Mouse (Mus musculus) embryonic facial prominence, embryonic 12.5 days (tissue): ENCODE data around the gene Pgp. TPM values are rescaled to one million over a fixed set of nuclear protein-coding genes. Genes with fewer than 3 reads are reported as not detected.

Experiments
- ATAC-seq: fragments of 200-750 bp; cut with Nextera tagmentation; 2 replicates; pipeline ENCODE4 v1.8.0; 2017; ENCODE audit not compliant: insufficient number of reproducible peaks, insufficient read depth, low FRiP score, low TSS enrichment
- H3K27ac ChIP-seq: fragments of 300-500 bp; sonication (generic); 2 replicates; pipeline ENCODE4 v1.5.1; 2016; ENCODE audit warnings: mild to moderate bottlenecking
- H3K27me3 ChIP-seq: fragments of 300-500 bp; sonication (generic); 2 replicates; pipeline ENCODE4 v1.6.1; 2016; ENCODE audit warnings: mild to moderate bottlenecking, moderate library complexity
- H3K36me3 ChIP-seq: fragments of 300-500 bp; sonication (generic); 2 replicates; pipeline ENCODE4 v1.6.1; 2016; ENCODE audit warnings: mild to moderate bottlenecking
- H3K4me1 ChIP-seq: fragments of 300-500 bp; sonication (generic); 2 replicates; pipeline ENCODE4 v1.6.1; 2016
- H3K4me2 ChIP-seq: fragments of 300-500 bp; sonication (generic); replicated peaks from 2 replicates; pipeline ENCODE4 v1.6.1; 2016; ENCODE audit warnings: mild to moderate bottlenecking, moderate library complexity
- H3K4me3 ChIP-seq: fragments of 300-500 bp; sonication (generic); 2 replicates; pipeline ENCODE4 v1.5.1; 2016; ENCODE audit warnings: mild to moderate bottlenecking
- H3K9ac ChIP-seq: fragments of 300-500 bp; sonication (generic); 2 replicates; pipeline ENCODE4 v1.6.1; 2016; ENCODE audit warnings: mild to moderate bottlenecking, moderate library complexity
- H3K9me3 ChIP-seq: fragments of 300-500 bp; sonication (generic); 2 replicates; pipeline ENCODE4 v1.6.1; 2016; ENCODE audit warnings: mild to moderate bottlenecking, moderate library complexity
- WGBS: fragments of 180-500 bp; shearing (Covaris S2); methylation state at CpG from one replicate; pipeline ENCODE4 v1.1.7; 2016; 5-methylcytosine and 5-hydroxymethylcytosine counted together
- polyA plus RNA-seq: library from polyadenylated mRNA; unstranded; fragments of >200 nt; fragmentation: Nextera tagmentation; extraction: Ambion mirVana; gene quantifications from 2 replicates; pipeline ENCODE4 v1.2.1, GENCODE M21; 2016

The Pgp gene
- polyA plus RNA-seq, 1 experiment from 2014 or later, result 52.3 TPM

DNA sequence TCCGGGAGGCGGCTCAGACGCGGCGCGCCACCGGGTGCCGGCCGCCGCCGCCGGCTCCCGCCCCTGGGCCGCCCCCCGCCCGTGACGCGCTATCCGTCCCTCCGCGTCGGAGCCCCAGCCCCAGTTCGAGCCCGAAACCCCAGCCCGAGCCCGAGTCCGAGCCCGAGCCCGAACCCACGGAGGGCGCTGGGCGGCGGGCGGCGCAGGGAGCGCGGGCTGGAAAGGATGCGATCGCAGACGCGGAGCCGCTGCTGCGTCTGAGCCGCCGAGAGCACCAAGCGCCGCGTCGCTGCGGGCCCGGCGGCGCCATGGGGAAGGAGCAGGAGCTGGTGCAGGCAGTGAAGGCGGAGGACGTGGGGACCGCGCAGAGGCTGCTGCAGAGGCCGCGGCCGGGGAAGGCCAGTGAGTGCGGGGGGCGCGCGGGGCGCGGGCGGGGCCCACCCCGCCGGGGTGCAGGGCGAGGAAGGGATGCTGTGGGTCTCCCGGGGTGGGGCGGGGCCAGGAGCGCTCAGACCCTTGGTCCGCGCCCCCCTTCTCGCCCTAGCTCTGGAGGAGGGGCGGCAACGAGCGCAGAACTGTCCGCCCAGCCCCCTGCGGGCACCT lies 18.6 kb downstream of the Pgp start:
- peak overlapping the region; percentile 61 for H3K4me3 ChIP-seq
- H3K27me3 ChIP-seq, result peaks cover 37% of the 10 kb centered on the region
- peaks cover 10% of the 10 kb centered on the region for H3K4me1 ChIP-seq
- H3K36me3 ChIP-seq, result no peaks in the 10 kb centered on the region
- peak overlapping the region; percentile 73 for H3K9ac ChIP-seq
- ATAC-seq, result peak; percentile 49
- H3K9me3 ChIP-seq, result no peaks in the 10 kb centered on the region
- under 1% methylated on average over 67 of the region's 81 CpGs for WGBS
- H3K27ac ChIP-seq, result peak overlapping the region; percentile 43
- H3K4me2 ChIP-seq, result peak overlapping the region; percentile 98

DNA sequence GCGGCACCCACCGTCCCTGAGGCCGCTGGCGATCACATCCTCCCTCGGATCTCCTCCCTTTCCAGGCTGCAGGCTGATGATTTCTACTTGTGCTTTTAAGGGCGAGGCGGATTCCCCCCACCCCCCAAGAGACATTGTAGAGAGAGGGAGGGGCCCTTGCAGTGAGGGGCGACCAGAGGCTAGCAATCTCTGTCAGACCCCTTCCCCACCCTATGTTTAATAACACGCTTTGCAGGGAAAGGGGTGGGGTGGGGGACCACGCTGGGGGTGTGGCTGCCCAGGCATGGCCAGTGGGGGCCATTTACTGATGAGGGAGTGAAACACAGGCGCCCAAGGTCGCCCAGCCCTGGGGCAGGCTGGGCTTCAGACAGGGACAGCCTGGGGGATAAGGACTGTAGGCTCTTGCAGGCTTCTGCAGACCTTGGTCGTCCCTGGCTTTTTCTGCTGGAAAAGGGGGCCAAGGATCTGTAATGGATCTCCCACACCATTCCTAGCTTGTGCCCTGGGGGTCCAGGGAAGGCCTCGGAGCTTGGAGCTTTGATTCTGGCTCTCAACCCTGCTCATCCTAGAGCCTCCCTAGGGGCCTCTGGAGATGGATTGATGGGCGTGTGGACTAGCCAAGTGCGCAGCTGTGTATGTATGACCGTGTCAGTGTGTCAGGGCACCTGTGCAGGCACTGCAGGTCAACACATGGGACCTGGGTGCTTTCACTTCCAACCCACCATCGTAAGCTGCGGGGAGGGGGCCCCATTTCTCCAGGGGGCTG lies 19.3 kb downstream of the Pgp start:
- Histone ChIP-seq H3K4me3 (peak overlapping the region; percentile 61), H3K4me2 (peak overlapping the region; percentile 98), H3K9ac (peak overlapping the region; percentile 73), H3K27me3 (peaks cover 37% of the 10 kb centered on the region), H3K4me1 (peaks cover 10% of the 10 kb centered on the region), H3K36me3 (no peaks in the 10 kb centered on the region), H3K9me3 (no peaks in the 10 kb centered on the region), H3K27ac (0 out of 2 replicates have a peak overlapping the region, but pooled peaks have one; percentile 43)
- peak; percentile 55 for ATAC-seq
- 21% methylated on average over 19 of the region's 19 CpGs for WGBS

DNA sequence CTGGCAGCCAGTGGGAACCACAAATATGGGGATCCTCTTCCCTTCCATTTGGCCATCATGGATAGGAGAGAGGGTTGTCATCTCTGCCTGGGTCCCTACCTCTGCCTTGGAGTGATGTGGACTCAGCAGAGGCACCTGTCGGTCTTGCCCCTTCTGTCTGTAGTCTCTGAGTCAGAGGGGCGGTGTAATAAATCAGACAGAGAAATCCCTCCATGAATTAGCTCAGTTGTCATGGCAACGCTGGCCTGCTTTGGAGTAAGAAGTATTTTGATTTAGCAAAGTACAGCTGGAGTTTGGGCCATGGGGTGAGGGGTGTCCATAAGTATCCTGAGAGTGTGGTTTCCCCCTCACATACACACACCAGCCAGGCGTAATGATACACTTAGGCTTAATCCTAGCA lies 20.2 kb downstream of the Pgp start:
- Histone ChIP-seq H3K4me2 (no peak overlapping the region), H3K9me3 (no peaks in the 10 kb centered on the region), H3K4me1 (peaks cover 8% of the 10 kb centered on the region), H3K27me3 (peaks cover 37% of the 10 kb centered on the region), H3K36me3 (no peaks in the 10 kb centered on the region), H3K27ac (no peak overlapping the region), H3K9ac (no peak overlapping the region), H3K4me3 (no peak overlapping the region)
- ATAC-seq, result no peak
- WGBS, result 76% methylated on average over 4 of the region's 4 CpGs

DNA sequence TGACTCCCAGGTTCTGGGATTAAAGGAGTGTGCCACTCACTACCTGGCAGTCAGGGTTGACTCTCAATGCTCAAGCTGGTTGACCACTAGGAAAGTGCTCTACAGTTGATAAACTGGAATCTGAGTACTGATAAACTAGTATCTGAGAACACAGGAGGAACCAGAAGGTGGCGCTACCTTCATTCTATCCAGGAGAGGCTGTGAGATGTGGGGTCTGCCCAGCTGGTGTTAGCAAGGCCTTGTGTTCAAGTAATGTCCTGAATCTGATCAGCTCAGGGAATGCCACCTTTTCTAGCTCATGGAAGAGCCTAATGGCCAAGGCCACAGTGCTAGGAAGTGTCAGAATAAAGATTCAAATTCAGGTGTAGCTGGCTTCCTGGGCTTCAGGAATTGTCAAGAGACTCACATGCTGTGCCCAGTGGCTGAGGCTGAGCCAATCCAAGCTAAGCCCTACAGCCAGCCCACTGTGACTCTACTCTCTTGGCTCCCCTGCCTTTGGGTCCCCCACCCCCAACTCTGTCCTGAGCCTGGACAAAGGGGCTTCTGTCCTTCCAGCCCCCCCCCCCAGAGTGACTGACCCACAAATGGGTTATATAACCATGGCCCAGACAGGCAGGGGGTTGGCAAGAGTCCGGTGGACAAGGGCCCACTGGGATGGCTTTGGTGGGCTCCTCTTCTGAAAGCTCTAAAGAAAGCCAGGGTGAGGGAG lies 24.6 kb downstream of the Pgp start:
- ATAC-seq, result no peak
- Histone ChIP-seq H3K9me3 (no peaks in the 10 kb centered on the region), H3K4me3 (no peak overlapping the region), H3K4me2 (no peak overlapping the region), H3K4me1 (0 out of 2 replicates have a peak, but pooled peaks cover under 1% of the 10 kb centered on the region), H3K9ac (no peak overlapping the region), H3K27ac (no peak overlapping the region), H3K27me3 (peaks cover 8% of the 10 kb centered on the region), H3K36me3 (no peaks in the 10 kb centered on the region; the same call in 1 of the 2 replicates)
- 28% methylated on average over 2 of the region's 2 CpGs for WGBS

DNA sequence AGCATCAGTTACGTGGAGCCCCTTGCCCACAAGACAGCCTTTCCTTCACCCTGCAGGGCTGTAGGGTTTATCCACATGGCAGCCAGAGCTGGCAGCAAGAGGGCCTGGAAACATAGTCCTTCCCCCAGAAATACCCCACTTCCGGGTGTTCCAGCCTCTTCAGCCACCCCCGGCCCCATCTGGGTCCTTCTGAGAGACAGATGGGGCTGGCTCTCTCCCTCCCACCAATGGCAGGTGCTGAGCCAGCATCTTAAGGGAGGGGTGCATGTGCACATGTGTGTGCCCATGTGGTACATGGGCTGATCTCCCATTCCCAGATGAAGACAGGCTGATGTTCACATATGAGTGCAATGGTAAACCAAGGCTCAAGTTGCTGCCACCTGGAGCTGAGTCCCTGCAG lies 25.3 kb downstream of the Pgp start:
- no peaks in the 10 kb centered on the region for H3K4me1 ChIP-seq
- H3K9ac ChIP-seq, result no peak overlapping the region
- no peak overlapping the region for H3K4me2 ChIP-seq
- H3K27me3 ChIP-seq, result 0 out of 2 replicates have a peak, but pooled peaks cover 2% of the 10 kb centered on the region
- 80% methylated on average over 3 of the region's 3 CpGs for WGBS
- H3K4me3 ChIP-seq, result no peak overlapping the region
- no peak for ATAC-seq
- H3K9me3 ChIP-seq, result no peaks in the 10 kb centered on the region
- H3K36me3 ChIP-seq, result no peaks in the 10 kb centered on the region; the same call in none of the 2 replicates
- no peak overlapping the region for H3K27ac ChIP-seq

DNA sequence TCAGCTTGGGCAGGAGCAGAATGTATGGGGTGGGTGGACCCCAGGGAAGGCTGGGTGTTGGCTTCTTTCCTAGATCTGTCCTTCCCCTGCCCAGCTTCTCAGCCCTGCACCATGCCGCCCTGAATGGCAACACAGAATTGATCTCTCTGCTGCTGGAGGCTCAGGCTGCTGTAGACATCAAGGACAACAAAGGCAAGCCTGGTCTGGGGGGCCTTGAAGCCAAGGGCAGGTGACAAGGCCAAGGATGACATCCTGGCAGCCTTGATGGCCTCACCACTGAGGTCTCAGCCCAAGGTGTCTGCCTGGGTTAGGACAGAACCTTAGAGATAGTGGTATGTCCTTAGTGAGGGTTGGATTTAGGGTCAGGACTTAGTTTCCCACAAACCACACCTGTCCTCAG lies 25.8 kb downstream of the Pgp start:
- H3K27me3 ChIP-seq, result no peaks in the 10 kb centered on the region
- no peaks in the 10 kb centered on the region for H3K9me3 ChIP-seq
- ATAC-seq, result no peak
- H3K9ac ChIP-seq, result no peak overlapping the region
- H3K4me2 ChIP-seq, result no peak overlapping the region
- H3K4me3 ChIP-seq, result no peak overlapping the region
- no peaks in the 10 kb centered on the region for H3K4me1 ChIP-seq
- WGBS, result 87% methylated on average over 1 of the region's 1 CpGs
- H3K27ac ChIP-seq, result no peak overlapping the region
- H3K36me3 ChIP-seq, result no peaks in the 10 kb centered on the region; the same call in none of the 2 replicates

DNA sequence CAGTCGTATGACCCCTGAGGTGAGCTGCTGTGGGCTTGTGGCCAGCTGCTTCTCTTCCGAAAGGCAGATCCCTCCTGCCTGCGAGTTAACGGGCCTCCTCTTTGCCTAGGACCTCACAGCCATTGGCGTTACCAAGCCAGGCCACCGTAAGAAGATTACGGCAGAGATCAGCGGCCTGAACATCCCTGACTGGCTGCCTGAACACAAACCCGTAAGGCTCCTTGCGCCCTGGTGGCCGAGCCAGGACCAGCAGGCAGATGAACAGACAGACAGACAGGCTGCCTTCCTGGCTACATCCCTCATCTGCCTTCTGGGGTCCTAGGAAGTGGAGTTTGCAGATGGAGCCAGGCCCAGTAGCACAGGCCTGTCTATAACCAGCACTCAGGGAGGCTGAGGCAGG lies 32.0 kb downstream of the Pgp start:
- H3K4me1 ChIP-seq, result peaks cover 11% of the 10 kb centered on the region
- no peak for ATAC-seq
- H3K36me3 ChIP-seq, result peaks cover 19% of the 10 kb centered on the region
- H3K9ac ChIP-seq, result no peak overlapping the region
- no peak overlapping the region for H3K27ac ChIP-seq
- H3K4me2 ChIP-seq, result no peak overlapping the region
- H3K27me3 ChIP-seq, result peaks cover 5% of the 10 kb centered on the region; the same call in 1 of the 2 replicates
- no peaks in the 10 kb centered on the region for H3K9me3 ChIP-seq
- 41% methylated on average over 11 of the region's 11 CpGs for whole genome bisulfite sequencing
- H3K4me3 ChIP-seq, result no peak overlapping the region

DNA sequence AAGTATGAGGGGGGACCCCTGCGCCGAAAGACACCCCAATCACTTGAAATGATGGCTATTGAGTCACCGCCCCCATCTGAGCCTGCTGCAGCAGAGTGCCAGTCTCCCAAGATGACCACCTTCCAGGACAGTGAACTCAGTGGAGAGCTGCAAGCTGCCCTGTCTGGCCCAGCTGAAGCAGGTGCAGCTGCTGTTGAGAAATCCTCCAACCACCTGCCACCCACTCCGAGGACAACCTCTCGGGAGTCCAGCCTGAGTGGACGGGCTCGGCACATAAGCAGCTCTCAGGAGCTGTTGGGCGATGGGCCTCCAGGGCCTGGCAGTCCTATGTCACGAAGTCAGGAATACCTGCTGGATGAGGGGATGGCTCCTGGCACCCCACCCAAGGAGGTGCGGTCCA lies 33.9 kb downstream of the Pgp start:
- Histone ChIP-seq H3K4me2 (no peak overlapping the region), H3K27ac (no peak overlapping the region), H3K4me3 (no peak overlapping the region), H3K4me1 (peaks cover 13% of the 10 kb centered on the region), H3K9ac (no peak overlapping the region), H3K27me3 (peaks cover 7% of the 10 kb centered on the region; the same call in 1 of the 2 replicates), H3K36me3 (peaks cover 38% of the 10 kb centered on the region), H3K9me3 (no peaks in the 10 kb centered on the region)
- no peak for ATAC-seq
- WGBS, result 89% methylated on average over 10 of the region's 10 CpGs

DNA sequence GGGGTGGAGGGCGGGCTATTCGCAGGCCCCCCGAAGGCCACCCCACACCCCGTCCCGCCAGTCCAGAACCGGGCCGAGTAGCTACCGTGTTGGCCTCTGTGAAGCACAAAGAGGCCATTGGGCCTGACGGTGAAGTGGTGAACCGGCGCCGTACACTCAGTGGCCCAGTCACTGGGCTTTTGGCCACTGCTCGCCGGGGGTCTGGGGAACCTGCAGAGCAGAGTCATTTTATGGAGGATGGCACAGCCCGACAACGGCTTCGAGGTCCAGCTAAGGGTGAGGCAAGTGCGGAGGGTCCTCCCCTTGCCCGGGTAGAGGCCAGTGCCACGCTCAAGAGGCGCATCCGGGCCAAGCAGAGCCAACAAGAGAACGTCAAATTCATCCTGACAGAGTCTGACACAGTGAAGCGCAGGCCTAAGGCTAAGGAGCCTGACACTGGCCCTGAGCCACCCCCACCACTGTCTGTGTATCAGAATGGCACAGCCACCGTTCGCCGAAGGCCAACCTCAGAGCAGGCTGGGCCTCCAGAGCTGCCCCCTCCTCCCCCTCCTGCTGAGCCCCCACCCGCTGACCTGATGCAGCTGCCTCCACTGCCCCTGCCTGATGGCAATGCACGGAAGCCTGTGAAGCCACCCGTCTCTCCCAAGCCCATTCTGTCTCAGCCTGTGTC lies 35.2 kb downstream of the Pgp start:
- Histone ChIP-seq H3K9ac (no peak overlapping the region), H3K9me3 (no peaks in the 10 kb centered on the region), H3K4me1 (peaks cover 13% of the 10 kb centered on the region), H3K27me3 (peaks cover 7% of the 10 kb centered on the region; the same call in 1 of the 2 replicates), H3K27ac (no peak overlapping the region), H3K4me3 (no peak overlapping the region), H3K4me2 (no peak overlapping the region), H3K36me3 (peaks cover 51% of the 10 kb centered on the region)
- no peak for ATAC-seq
- WGBS, result 87% methylated on average over 30 of the region's 30 CpGs

DNA sequence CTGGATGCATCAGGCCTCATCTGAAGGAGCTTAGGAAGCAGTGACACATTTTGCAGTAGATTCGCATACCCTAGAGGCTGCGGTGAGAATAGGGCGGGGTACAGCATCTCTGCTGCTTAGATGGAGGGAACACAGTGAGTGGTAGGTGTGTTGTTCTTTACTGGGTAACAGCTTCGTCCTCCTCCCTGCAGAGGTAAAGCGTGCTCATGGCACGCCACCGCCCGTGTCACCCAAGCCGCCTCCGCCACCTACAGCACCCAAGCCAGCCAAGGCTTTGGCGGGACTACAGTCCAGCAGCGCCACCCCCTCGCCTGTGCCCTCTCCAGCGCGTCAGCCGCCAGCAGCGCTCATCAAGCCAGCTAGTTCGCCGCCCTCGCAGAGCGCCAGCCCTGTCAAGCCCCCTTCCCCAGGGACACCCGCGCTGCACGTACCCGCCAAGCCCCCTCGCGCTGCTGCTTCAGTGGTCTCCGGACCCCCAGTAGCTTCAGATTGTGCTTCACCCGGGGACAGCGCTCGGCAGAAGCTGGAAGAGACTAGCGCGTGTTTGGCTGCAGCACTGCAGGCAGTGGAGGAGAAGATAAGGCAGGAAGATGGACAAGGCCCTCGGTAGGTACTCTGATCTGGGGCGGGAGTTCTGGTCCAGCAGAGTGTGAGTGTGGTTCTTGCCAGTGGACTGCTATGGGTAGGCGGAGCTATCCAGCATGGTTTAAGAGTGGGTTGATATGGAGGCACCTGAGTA lies 36.3 kb downstream of the Pgp start:
- H3K4me3 ChIP-seq, result 0 out of 2 replicates have a peak overlapping the region, but pooled peaks have one; percentile 14
- H3K9ac ChIP-seq, result peak overlapping the region; percentile 33
- peaks cover 7% of the 10 kb centered on the region; the same call in 1 of the 2 replicates for H3K27me3 ChIP-seq
- H3K4me1 ChIP-seq, result peaks cover 13% of the 10 kb centered on the region
- ATAC-seq, result no peak
- no peaks in the 10 kb centered on the region for H3K9me3 ChIP-seq
- WGBS, result 24% methylated on average over 36 of the region's 36 CpGs
- no peak overlapping the region for H3K27ac ChIP-seq
- peaks cover 62% of the 10 kb centered on the region for H3K36me3 ChIP-seq
- H3K4me2 ChIP-seq, result peak overlapping the region; percentile 40
